Mouse (Mus musculus) frontal cortex, adult 2 months (tissue): Measurements from ENCODE around the gene Cyp4f15. TPM values are rescaled to one million over a fixed set of nuclear protein-coding genes. Genes with fewer than 3 reads are reported as not detected.
A peak's percentile ranks its signal among the peaks of the same experiment; 100 is the strongest.
"Not testable (repeated sequence)": the region's sequence is repeated elsewhere in the genome, so short reads cannot be mapped to it uniquely, and the experiment has no call there.

Experiments used
- DNase-seq, 2 experiments: peaks; one replicate each; pipeline ENCODE4 v3.0.0; 2022; ENCODE audit warnings: low spot score in 1 of 2; ENCODE audit errors: extremely low spot score in 1 of 2
- polyA plus RNA-seq: library from polyadenylated mRNA; depleted of rRNA; stranded (reverse); fragments of >200 nt; gene quantifications from 2 replicates; pipeline ENCODE4 v1.2.3, GENCODE M21; 2012; rRNA removed

The Cyp4f15 gene
- 30.5 and 38.6 TPM in 2 replicates for polyA plus RNA-seq

- DNase-seq = peak; percentile 27 to 63
Observed at GRCm38 (mm10) chr17:32685048-32685750, at the start of gene Cyp4f15. Gene Cyp4f15, plus strand, starts transcription at chr17:32685627.

- DNase-seq = no peak
Observed at GRCm38 (mm10) chr17:32636341-32636740, 49.1 kb upstream of the Cyp4f15 start.

- DNase-seq = no peak
Observed at GRCm38 (mm10) chr17:32637151-32637550, 48.3 kb upstream of the Cyp4f15 start.

- DNase-seq = no peak
Observed at GRCm38 (mm10) chr17:32646631-32647030, 38.8 kb upstream of the Cyp4f15 start.

- no peak for DNase-seq
Observed at GRCm38 (mm10) chr17:32653860-32654259, 31.6 kb upstream of the Cyp4f15 start.

- no peak for DNase-seq
Observed at GRCm38 (mm10) chr17:32657041-32657440, 28.4 kb upstream of the Cyp4f15 start.

- no peak for DNase-seq
Observed at GRCm38 (mm10) chr17:32658246-32658645, 27.2 kb upstream of the Cyp4f15 start.

- DNase-seq = peak in 1 of 2 experiments; percentile 9
Observed at GRCm38 (mm10) chr17:32658712-32659111, 26.7 kb upstream of the Cyp4f15 start, which contains the start of gene Cyp4f40. Gene Cyp4f40, plus strand, starts transcription at chr17:32658900.

- DNase-seq = no peak
Observed at GRCm38 (mm10) chr17:32673976-32674375, 11.5 kb upstream of the Cyp4f15 start.

- no peak for DNase-seq
Observed at GRCm38 (mm10) chr17:32676040-32676635, 9.3 kb upstream of the Cyp4f15 start.

- peak in 1 of 2 experiments; percentile 57 for DNase-seq
Observed at GRCm38 (mm10) chr17:32680404-32680803, 5.0 kb upstream of the Cyp4f15 start.

- DNase-seq = no peak
Observed at GRCm38 (mm10) chr17:32686722-32687121, 1.3 kb downstream of the Cyp4f15 start.

GRCm38 (mm10) chr17:32690959-32691358, 5.5 kb downstream of the Cyp4f15 start:
- no peak for DNase-seq

GRCm38 (mm10) chr17:32702826-32703225, 17.4 kb downstream of the Cyp4f15 start:
- peak in 1 of 2 experiments; percentile 3 for DNase-seq

GRCm38 (mm10) chr17:32710541-32710940, 25.1 kb downstream of the Cyp4f15 start:
- DNase-seq = peak in 1 of 2 experiments; percentile 1

GRCm38 (mm10) chr17:32722151-32722550, 36.7 kb downstream of the Cyp4f15 start:
- DNase-seq = not testable (repeated sequence)

- DNase-seq = no peak
Observed at GRCm38 (mm10) chr17:32722771-32723170, 37.3 kb downstream of the Cyp4f15 start.

- DNase-seq = not testable (repeated sequence)
Observed at GRCm38 (mm10) chr17:32726360-32726759, 40.9 kb downstream of the Cyp4f15 start.

- DNase-seq = no peak
Observed at GRCm38 (mm10) chr17:32729029-32729428, 43.6 kb downstream of the Cyp4f15 start.

GRCm38 (mm10) chr17:32738406-32738805, 53.0 kb downstream of the Cyp4f15 start:
- DNase-seq = no peak

- no peak for DNase-seq
Observed at GRCm38 (mm10) chr17:32741057-32741456, 55.6 kb downstream of the Cyp4f15 start.

GRCm38 (mm10) chr17:32750611-32751010, 65.2 kb downstream of the Cyp4f15 start:
- no peak for DNase-seq
